Mouse (Mus musculus): ENCODE results near the gene Filip1. TPM values are rescaled to one million over a fixed set of nuclear protein-coding genes. Genes with fewer than 3 reads are reported as not detected.
"Not testable (repeated sequence)": the region's sequence is repeated elsewhere in the genome, so short reads cannot be mapped to it uniquely, and the experiment has no call there.

Filip1 gene
- polyA plus RNA-seq, 2 experiments: 4.9 to 6.0 TPM

- H3K4me1 ChIP-seq (ENCODE audit: control insufficient read depth, insufficient read depth, low read length): no peaks in the 10 kb centered on the region
- H3K27ac ChIP-seq (replicated peaks; ENCODE audit: low read depth, low read length): no peak overlapping the region
- H3K9me3 ChIP-seq (ENCODE audit: control insufficient read depth, low read length): no peaks in the 10 kb centered on the region
- no peak overlapping the region for H3K9ac ChIP-seq (ENCODE audit: low read depth, low read length, severe bottlenecking)
- H3K4me2 ChIP-seq (replicated peaks; ENCODE audit: low read depth, low read length, severe bottlenecking): no peak overlapping the region
- ATAC-seq (ENCODE audit: low FRiP score, low read depth): no peak
- no peak overlapping the region for H3K4me3 ChIP-seq (replicated peaks; ENCODE audit: low read length)
- DNase-seq (ENCODE audit: low spot score): no peak
- H3K36me3 ChIP-seq (ENCODE audit: control insufficient read depth, insufficient read depth, low read length): no peaks in the 10 kb centered on the region
- no peak for TF ChIP-seq POLR2A (IDR thresholded peaks at IDR 0.05; ENCODE audit: borderline replicate concordance, extremely low read depth, insufficient read depth, insufficient read length)
- H3K27me3 ChIP-seq (ENCODE audit: control insufficient read depth, insufficient read depth, low read length): no peaks in the 10 kb centered on the region
These were observed 25.3 kb upstream of the Filip1 start for GRCm38 (mm10) chr9:80037997-80038383.

GRCm38 (mm10) chr9:80037262-80037996 lies 24.8 kb upstream of the Filip1 start:
- 83% methylated on average over 13 of the region's 13 CpGs for WGBS
- Histone ChIP-seq H3K9ac (ENCODE audit: low read depth, low read length, severe bottlenecking) (no peak overlapping the region), H3K9me3 (ENCODE audit: control insufficient read depth, low read length) (no peaks in the 10 kb centered on the region), H3K4me1 (ENCODE audit: control insufficient read depth, insufficient read depth, low read length) (no peaks in the 10 kb centered on the region), H3K27me3 (ENCODE audit: control insufficient read depth, insufficient read depth, low read length) (no peaks in the 10 kb centered on the region), H3K27ac (replicated peaks; ENCODE audit: low read depth, low read length) (no peak overlapping the region), H3K4me2 (replicated peaks; ENCODE audit: low read depth, low read length, severe bottlenecking) (no peak overlapping the region), H3K36me3 (ENCODE audit: control insufficient read depth, insufficient read depth, low read length) (no peaks in the 10 kb centered on the region), H3K4me3 (replicated peaks; ENCODE audit: low read length) (no peak overlapping the region)
- ATAC-seq (ENCODE audit: low FRiP score, low read depth): no peak
- no peak for DNase-seq (ENCODE audit: low spot score)
- no peak for TF ChIP-seq POLR2A (IDR thresholded peaks at IDR 0.05; ENCODE audit: borderline replicate concordance, extremely low read depth, insufficient read depth, insufficient read length)

- DNase-seq (ENCODE audit: low spot score) (no peak), ATAC-seq (ENCODE audit: low FRiP score, low read depth) (no peak)
- H3K9me3 ChIP-seq (ENCODE audit: control insufficient read depth, low read length): no peaks in the 10 kb centered on the region
- no peak overlapping the region for H3K4me2 ChIP-seq (replicated peaks; ENCODE audit: low read depth, low read length, severe bottlenecking)
- no peaks in the 10 kb centered on the region for H3K36me3 ChIP-seq (ENCODE audit: control insufficient read depth, insufficient read depth, low read length)
- WGBS: 65% methylated on average over 6 of the region's 6 CpGs
- no peak overlapping the region for H3K4me3 ChIP-seq (replicated peaks; ENCODE audit: low read length)
- no peak for TF ChIP-seq POLR2A (IDR thresholded peaks at IDR 0.05; ENCODE audit: borderline replicate concordance, extremely low read depth, insufficient read depth, insufficient read length)
- no peaks in the 10 kb centered on the region for H3K27me3 ChIP-seq (ENCODE audit: control insufficient read depth, insufficient read depth, low read length)
- no peak overlapping the region for H3K9ac ChIP-seq (ENCODE audit: low read depth, low read length, severe bottlenecking)
- no peak overlapping the region for H3K27ac ChIP-seq (replicated peaks; ENCODE audit: low read depth, low read length)
- H3K4me1 ChIP-seq (ENCODE audit: control insufficient read depth, insufficient read depth, low read length): no peaks in the 10 kb centered on the region
These were observed 13.9 kb upstream of the Filip1 start for GRCm38 (mm10) chr9:80026581-80027021.

- 3% methylated on average over 2 of the region's 2 CpGs for WGBS
- no peaks in the 10 kb centered on the region for H3K4me1 ChIP-seq (ENCODE audit: control insufficient read depth, insufficient read depth, low read length)
- ATAC-seq (ENCODE audit: low FRiP score, low read depth): no peak
These were observed 13.4 kb upstream of the Filip1 start for GRCm38 (mm10) chr9:80026017-80026416.

GRCm38 (mm10) chr9:80025347-80025746 lies 12.7 kb upstream of the Filip1 start:
- H3K36me3 ChIP-seq (ENCODE audit: control insufficient read depth, insufficient read depth, low read length); H3K9me3 ChIP-seq (ENCODE audit: control insufficient read depth, low read length); H3K27me3 ChIP-seq (ENCODE audit: control insufficient read depth, insufficient read depth, low read length); ATAC-seq (ENCODE audit: low FRiP score, low read depth); H3K4me2 ChIP-seq (replicated peaks; ENCODE audit: low read depth, low read length, severe bottlenecking); H3K9ac ChIP-seq (ENCODE audit: low read depth, low read length, severe bottlenecking); H3K4me3 ChIP-seq (replicated peaks; ENCODE audit: low read length); H3K4me1 ChIP-seq (ENCODE audit: control insufficient read depth, insufficient read depth, low read length); H3K27ac ChIP-seq (replicated peaks; ENCODE audit: low read depth, low read length); DNase-seq (ENCODE audit: low spot score): not testable (repeated sequence)
- 92% methylated on average over 5 of the region's 5 CpGs for WGBS

More at GRCm38 (mm10) chr9:80026017-80026416, 13.4 kb upstream of the Filip1 start:
- no peak for TF ChIP-seq POLR2A (IDR thresholded peaks at IDR 0.05; ENCODE audit: borderline replicate concordance, extremely low read depth, insufficient read depth, insufficient read length)
- H3K27ac ChIP-seq (replicated peaks; ENCODE audit: low read depth, low read length): no peak overlapping the region
- no peaks in the 10 kb centered on the region for H3K27me3 ChIP-seq (ENCODE audit: control insufficient read depth, insufficient read depth, low read length)
- no peaks in the 10 kb centered on the region for H3K36me3 ChIP-seq (ENCODE audit: control insufficient read depth, insufficient read depth, low read length)
- DNase-seq (ENCODE audit: low spot score): peak; percentile 84
- H3K9me3 ChIP-seq (ENCODE audit: control insufficient read depth, low read length): no peaks in the 10 kb centered on the region
- H3K4me3 ChIP-seq (replicated peaks; ENCODE audit: low read length): no peak overlapping the region
- no peak overlapping the region for H3K9ac ChIP-seq (ENCODE audit: low read depth, low read length, severe bottlenecking)
- no peak overlapping the region for H3K4me2 ChIP-seq (replicated peaks; ENCODE audit: low read depth, low read length, severe bottlenecking)

Measured in limb, embryonic 14.5 days (tissue).